Comparison of ENCODE assay signal across 9 mouse cellular contexts in the genomic region with DNA sequence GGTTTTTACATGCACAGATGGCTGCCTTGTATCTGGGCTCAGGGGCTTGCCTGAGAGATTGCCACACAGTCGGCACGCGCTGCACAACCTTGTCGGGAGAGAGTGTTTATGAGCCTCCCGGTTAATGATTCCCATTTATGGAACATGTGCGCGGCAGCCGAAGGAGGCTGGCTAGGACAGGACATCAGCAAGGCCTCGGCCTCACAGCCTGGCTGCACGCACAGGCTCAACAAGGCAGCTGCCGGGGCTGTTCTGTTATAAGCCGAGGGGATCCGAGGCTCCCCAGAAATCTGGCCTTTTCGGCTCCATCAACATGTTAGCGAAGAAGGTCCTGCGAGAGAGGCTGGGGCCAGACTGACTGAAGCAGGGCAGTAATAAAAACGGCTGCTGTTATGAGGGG.
DNase-seq lines count a peak whose midpoint lies in the region; ATAC-seq and TF ChIP-seq lines count a peak whose summit lies in the region.
"Had no signal": no experiment of that assay in that cellular context is flagged by ENCODE, and none has a peak within 500 bp of the region (broad histone marks: within the 10 kb centered on the region; RNA-seq: fewer than 3 reads in every experiment).

No protein-coding gene starts in this region.

- H3K9ac ChIP-seq in forebrain, postnatal 0 days = 0 out of 2 replicates have a peak overlapping the region, but pooled peaks have one; percentile 18
- H3K9ac ChIP-seq in forebrain, embryonic 11.5 days (ENCODE audit: low read length) = no peak overlapping the region
- H3K9ac ChIP-seq in stomach, embryonic 16.5 days (ENCODE audit: low read length) = peak overlapping the region; percentile 36

- ATAC-seq in forebrain, postnatal 0 days = no peak
- ATAC-seq in forebrain, embryonic 11.5 days (replicated peaks; ENCODE audit: low FRiP score) = no peak
- peak; percentile 70 for ATAC-seq in stomach, embryonic 16.5 days (ENCODE audit: insufficient read depth, low FRiP score)

- H3K4me2 ChIP-seq in forebrain, postnatal 0 days (ENCODE audit: low read depth) = no peak overlapping the region
- H3K4me2 ChIP-seq in forebrain, embryonic 11.5 days (ENCODE audit: low read depth, low read length, severe bottlenecking) = no peak overlapping the region
- no peak overlapping the region for H3K4me2 ChIP-seq in stomach, embryonic 16.5 days (ENCODE audit: low read depth, low read length)

- H3K27ac ChIP-seq in forebrain, postnatal 0 days (ENCODE audit: low read depth, low read length) = no peak overlapping the region
- no peak overlapping the region for H3K27ac ChIP-seq in forebrain, embryonic 11.5 days (ENCODE audit: low read depth, low read length)
- peak overlapping the region; percentile 77 for H3K27ac ChIP-seq in stomach, embryonic 16.5 days (ENCODE audit: low read length)

- H3K27me3 ChIP-seq in forebrain, postnatal 0 days (ENCODE audit: insufficient read depth, low read length) = no peaks in the 10 kb centered on the region
- H3K27me3 ChIP-seq in forebrain, embryonic 11.5 days (ENCODE audit: control insufficient read depth, insufficient read depth, low read length) = no peaks in the 10 kb centered on the region
- no peaks in the 10 kb centered on the region for H3K27me3 ChIP-seq in stomach, embryonic 16.5 days (ENCODE audit: control insufficient read depth, insufficient read depth, low read length)

- 70% methylated on average over 17 of the region's 17 CpGs for WGBS in forebrain, postnatal 0 days
- 83% methylated on average over 17 of the region's 17 CpGs for WGBS in forebrain, embryonic 11.5 days
- 22% methylated on average over 17 of the region's 17 CpGs for WGBS in stomach, embryonic 16.5 days

- no peaks in the 10 kb centered on the region for H3K4me1 ChIP-seq in forebrain, postnatal 0 days (ENCODE audit: insufficient read depth)
- no peaks in the 10 kb centered on the region for H3K4me1 ChIP-seq in forebrain, embryonic 11.5 days (replicated peaks; ENCODE audit: control insufficient read depth, insufficient read depth, low read length)
- H3K4me1 ChIP-seq in stomach, embryonic 16.5 days (ENCODE audit: control insufficient read depth, insufficient read depth, low read length) = peaks cover 19% of the 10 kb centered on the region

- H3K36me3 ChIP-seq in forebrain, postnatal 0 days (ENCODE audit: insufficient read depth) = no peaks in the 10 kb centered on the region
- H3K36me3 ChIP-seq in forebrain, embryonic 11.5 days (ENCODE audit: control insufficient read depth, insufficient read depth, low read length) = no peaks in the 10 kb centered on the region
- H3K36me3 ChIP-seq in stomach, embryonic 16.5 days (ENCODE audit: control insufficient read depth, insufficient read depth, low read length) = no peaks in the 10 kb centered on the region

- H3K9me3 ChIP-seq in forebrain, postnatal 0 days (ENCODE audit: low read length) = no peaks in the 10 kb centered on the region
- H3K9me3 ChIP-seq in forebrain, embryonic 11.5 days (ENCODE audit: control insufficient read depth, low read length) = no peaks in the 10 kb centered on the region
- H3K9me3 ChIP-seq in stomach, embryonic 16.5 days (replicated peaks; ENCODE audit: control insufficient read depth, low read length) = no peaks in the 10 kb centered on the region

- DNase-seq in forebrain, postnatal 0 days = no peak
- no peak for DNase-seq in forebrain, embryonic 11.5 days (ENCODE audit: low spot score)
- DNase-seq in ovary, adult 18-20 months (ENCODE audit: low spot score) = peak; percentile 29
- no peak for DNase-seq in ovary, postnatal 10 days (ENCODE audit: low spot score)
- DNase-seq in kidney, postnatal 4 days = peak; percentile 62 to 77
- DNase-seq in cerebellum, postnatal 4 days (ENCODE audit: low spot score in 2 of 2) = no peak
- DNase-seq in adrenal gland, adult 18-20 months (ENCODE audit: low spot score in 2 of 2) = no peak
- DNase-seq: adrenal gland, postnatal 25 days had no signal

- no peak for TF ChIP-seq CTCF in forebrain, postnatal 0 days (IDR thresholded peaks at IDR 0.05; ENCODE audit: low read depth)

- no peak overlapping the region for H3K4me3 ChIP-seq in forebrain, postnatal 0 days (ENCODE audit: low read depth, low read length)
- H3K4me3 ChIP-seq in forebrain, embryonic 11.5 days (ENCODE audit: low read depth, low read length) = no peak overlapping the region
- no peak overlapping the region for H3K4me3 ChIP-seq in stomach, embryonic 16.5 days (replicated peaks; ENCODE audit: low read length)

Comparison
In these comparisons a context has a peak if more than half of its experiments do, and no peak if none do; other contexts are left out.
1. DNase-seq: peak in ovary, adult 18-20 months (single experiment) and kidney, postnatal 4 days (2 of 2); none in forebrain, postnatal 0 days (single experiment), forebrain, embryonic 11.5 days (single experiment), ovary, postnatal 10 days (single experiment), cerebellum, postnatal 4 days (0 of 2) and adrenal gland, adult 18-20 months (0 of 2).